Mouse (Mus musculus): ENCODE data around the gene Foxi1.
"Not testable (repeated sequence)": the region's sequence is repeated elsewhere in the genome, so short reads cannot be mapped to it uniquely, and the experiment has no call there.

Gene Foxi1

DNA sequence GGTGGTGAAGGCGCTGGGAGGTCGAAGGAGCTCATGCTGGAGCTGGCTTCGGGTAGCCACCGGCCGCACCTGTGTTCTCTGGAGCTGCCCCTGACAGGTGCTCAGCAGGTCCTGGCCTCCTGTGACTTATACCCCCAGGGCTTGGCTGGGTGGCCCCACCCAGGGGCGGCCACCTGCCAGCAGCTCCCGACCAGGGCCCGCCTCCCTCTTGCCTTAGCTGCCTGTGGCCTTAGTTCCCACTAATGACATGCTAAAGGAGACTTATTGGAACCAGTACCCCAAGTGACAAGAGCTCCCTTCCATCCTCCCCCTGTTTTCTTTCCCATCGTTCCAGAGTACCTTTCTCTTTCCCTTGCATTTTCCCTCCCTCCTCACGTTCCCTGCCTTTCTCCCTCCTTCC is at the start of gene Foxi1:
TSS of gene Foxi1 (minus strand) at position 101 of the 400 bp plus-strand sequence.
- no peak for DNase-seq (ENCODE audit: low spot score)

DNA sequence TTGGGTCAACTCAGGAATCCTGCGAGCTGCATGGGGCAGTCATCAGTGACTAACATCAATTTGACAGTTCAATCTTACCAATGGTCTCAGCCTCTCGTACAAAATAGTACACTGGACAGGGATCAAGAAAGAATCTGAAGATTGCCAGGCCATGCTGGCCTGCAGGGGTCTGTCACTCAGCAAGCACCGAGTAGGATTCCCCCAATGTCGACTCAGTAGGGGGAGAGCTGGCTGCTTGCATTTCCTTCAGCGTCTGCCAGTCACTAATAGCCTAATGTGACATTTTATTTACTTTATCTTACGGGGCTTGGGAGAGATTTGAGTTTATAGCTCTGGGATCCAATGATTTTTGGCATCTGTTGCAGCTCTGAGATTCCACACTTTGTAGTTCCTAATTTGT is 35.1 kb upstream of the Foxi1 start:
- no peak for DNase-seq (ENCODE audit: low spot score)

DNA sequence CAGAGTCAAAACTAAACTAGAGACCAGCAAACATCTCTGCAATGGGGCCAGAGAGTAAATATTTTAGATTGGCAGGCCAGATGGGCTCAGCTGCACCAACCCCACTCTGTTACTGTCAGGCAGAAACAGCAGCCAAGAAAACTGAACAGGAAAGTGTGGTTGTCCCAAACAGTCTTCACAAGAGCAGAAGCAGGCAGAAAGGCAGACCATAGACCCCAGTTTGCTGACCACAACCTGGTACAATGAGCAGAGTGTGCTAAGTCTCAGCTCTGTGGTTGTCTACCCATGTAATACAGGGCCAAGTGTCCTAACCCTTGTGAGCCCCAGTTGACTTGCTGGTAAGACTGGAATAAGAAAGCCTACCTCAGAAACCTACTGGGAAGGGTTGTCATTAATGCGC is 32.4 kb upstream of the Foxi1 start:
- no peak for DNase-seq (ENCODE audit: low spot score)

DNA sequence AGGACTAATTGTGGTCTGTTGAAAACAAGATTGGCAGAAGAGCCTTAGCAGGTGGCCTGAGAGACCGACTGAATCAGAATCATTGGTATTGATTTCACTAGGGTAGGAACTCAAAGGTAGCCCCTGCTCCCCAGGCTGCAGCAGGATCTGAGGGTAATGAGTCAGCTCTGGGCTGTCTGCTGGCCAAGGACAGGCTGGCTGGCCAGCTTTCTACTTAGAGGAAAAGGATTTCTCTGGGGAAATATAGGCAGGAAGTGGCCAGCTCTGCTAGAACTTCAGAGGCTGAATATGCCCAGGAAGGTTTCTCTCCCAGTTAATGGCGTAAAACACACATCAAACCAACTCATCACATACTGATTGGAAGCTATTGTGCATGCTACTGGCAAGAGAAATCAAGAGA is 31.8 kb upstream of the Foxi1 start:
- no peak for DNase-seq (ENCODE audit: low spot score)

DNA sequence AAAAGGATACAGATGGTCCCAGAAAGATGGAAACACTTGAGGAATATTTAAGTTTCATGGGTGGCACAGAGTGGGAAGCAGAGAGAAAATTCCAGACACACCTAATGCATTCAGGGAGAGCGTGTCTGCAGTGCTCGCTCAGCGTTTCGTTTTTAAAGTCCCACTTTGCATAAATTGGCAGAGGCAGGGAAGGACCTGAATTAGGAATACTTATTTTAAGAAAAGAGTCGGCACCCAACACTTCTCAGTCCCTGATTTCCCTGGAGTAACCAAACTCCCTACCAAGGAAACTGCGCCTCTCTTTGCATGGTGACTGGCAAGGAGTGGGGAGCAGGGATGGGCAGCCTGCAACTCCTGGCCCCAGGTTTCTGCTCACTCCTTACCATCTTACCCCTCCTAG is 29.0 kb upstream of the Foxi1 start:
- no peak for DNase-seq (ENCODE audit: low spot score)

DNA sequence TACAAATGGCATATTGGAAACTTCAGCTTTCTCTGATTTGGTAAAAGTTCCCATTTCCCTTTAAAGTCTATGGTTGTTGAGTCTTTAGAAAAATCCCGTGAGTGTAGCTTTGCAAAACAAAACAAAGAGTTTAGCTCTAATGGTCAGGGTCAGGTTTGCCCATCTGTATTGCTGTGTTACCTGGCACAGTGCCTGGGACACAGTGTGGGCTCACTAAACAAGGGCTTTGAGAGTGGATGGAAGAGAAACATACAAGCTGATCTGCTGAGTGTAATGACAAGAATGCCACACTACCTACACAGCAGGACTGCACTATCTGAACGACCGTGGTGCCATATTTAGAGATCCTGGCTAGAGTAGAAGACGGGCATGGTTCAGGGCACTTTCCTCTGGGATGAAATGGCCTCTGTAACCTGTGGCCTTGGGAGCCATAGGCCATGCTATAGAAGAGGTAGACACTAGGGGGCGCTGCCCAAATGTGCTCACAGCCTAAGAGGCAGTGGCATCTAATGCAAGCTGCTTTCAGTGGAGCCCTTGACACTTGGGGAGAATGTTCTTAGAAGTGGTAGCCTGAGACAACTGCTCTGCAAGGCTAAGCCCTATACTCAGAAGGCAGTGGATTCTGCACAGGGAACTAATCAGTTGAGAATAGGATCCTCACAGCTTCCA is 28.3 kb upstream of the Foxi1 start:
- DNase-seq (ENCODE audit: low spot score): peak; percentile 13

DNA sequence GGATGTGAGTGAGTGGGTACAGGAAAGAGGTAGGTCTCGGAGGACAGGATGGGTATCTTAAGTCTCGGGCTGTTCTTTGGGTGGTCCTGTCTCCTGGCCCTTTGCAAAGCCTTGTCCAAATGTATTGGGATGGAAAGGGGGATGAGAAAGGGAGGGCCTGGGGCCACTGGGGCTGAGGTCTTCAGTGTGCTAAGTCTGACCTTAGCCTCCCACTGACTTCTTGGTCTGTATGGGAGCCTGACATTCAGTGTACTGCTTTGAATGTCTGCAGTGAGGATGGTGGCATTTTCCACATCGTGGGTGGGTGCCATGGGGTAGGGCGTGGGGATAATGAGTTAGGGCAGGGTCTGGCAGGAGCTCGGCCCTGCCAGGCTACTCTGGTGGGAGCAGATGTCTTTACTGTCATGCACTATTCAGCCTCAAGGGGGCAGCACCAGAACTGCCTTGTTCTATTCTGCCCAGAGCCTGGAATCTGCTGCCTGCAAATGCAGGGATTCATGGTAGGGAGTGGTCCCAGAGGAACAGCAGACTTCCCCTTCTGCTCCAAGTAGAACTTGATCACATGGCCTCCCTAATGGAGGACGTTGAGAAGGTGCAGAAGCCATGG is 21.0 kb upstream of the Foxi1 start:
- DNase-seq (ENCODE audit: low spot score): peak; percentile 48

DNA sequence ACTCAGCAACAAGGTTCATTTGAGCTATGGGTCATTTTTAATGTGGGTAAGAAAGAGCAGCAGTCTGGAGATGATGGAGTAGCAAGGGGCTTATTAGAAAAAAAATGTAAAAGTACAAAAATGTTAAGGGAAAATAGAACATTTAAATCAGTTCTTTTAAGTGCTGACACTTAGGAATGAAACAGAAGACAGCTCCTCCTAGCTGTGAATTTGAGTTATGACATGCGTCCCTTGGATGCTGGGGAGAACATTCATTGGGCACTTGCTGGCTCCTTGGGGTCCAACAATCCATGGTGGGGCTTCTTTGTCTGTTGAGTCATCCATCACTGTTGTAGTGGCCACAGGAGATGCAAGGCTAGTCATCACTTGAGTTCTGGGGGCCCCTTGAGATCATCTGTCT is 19.3 kb upstream of the Foxi1 start:
- no peak for DNase-seq (ENCODE audit: low spot score)

DNA sequence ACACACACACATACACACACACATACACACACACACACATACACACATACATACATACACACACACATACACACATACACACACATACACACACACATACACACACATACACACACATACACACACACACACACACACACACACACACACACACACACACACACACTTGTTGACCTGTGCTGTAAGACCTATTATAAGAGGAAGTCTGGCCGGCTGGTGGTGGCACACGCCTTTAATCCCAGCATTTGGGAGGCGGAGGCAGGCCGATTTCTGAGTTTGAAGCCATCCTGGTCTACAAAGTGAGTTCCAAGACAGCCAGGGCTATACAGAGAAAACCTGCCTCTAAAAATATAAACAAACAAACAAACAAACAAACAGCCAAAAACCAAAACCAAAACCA is 12.7 kb upstream of the Foxi1 start:
- not testable (repeated sequence) for DNase-seq (ENCODE audit: low spot score)

DNA sequence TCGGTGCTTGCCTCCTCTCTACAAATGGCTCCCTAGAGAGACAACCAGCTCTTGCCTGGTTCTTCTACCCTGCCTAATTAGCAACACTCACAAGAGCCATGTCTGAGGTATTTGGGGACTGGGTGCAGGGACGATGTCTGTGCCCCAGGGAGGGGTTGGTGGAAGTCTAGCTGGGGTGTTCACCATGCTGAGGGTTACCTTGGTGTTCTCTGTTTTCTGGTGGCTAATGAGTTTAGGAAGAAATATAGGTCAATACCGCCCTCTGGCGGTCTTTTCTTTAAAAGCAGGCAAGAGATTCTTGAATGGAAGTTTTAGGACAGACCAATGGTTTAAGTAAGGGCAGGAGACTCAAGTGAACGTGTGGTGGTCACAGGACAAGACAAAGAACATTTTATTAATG is 5.0 kb upstream of the Foxi1 start:
- peak; percentile 71 for DNase-seq (ENCODE audit: low spot score)

DNA sequence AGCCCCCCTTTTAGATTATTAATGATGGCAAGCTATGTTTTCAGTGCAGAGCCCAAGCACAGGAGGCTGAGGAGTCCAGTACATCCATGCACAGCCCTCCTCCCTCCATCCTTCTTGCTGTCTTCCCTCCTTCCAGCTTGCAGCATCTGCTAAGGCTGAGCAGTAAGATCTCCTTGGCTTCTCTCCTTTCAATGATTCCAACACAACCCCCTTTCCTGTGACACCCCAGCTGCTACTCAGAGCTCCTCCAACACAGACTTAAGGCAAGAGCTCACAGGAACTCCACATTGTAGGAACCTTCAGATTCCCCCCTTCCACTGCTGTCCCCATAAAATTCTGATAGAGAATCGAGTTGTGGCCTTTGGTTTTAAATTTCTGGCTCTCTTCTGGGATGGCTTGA is 5.1 kb downstream of the Foxi1 start:
- DNase-seq (ENCODE audit: low spot score): no peak

DNA sequence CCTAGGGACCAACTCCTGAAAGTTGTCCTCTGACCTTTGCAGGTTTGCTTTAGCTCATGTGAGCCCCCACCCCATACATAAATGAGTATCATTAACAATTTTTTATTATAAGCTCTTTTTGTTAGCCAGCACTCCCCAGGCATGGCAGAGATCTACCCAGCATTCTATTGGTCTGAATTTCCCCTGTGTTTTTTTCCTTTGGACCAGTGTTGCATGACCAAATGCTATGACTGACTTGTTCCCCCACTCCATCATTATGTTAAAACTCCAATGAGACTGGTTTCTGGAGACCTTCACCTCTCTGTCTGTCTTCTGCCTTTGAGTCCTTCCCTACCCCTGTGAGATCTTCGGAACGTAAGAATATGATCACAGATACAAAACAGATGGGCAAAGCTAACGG is 12.7 kb downstream of the Foxi1 start:
- DNase-seq (ENCODE audit: low spot score): no peak

DNA sequence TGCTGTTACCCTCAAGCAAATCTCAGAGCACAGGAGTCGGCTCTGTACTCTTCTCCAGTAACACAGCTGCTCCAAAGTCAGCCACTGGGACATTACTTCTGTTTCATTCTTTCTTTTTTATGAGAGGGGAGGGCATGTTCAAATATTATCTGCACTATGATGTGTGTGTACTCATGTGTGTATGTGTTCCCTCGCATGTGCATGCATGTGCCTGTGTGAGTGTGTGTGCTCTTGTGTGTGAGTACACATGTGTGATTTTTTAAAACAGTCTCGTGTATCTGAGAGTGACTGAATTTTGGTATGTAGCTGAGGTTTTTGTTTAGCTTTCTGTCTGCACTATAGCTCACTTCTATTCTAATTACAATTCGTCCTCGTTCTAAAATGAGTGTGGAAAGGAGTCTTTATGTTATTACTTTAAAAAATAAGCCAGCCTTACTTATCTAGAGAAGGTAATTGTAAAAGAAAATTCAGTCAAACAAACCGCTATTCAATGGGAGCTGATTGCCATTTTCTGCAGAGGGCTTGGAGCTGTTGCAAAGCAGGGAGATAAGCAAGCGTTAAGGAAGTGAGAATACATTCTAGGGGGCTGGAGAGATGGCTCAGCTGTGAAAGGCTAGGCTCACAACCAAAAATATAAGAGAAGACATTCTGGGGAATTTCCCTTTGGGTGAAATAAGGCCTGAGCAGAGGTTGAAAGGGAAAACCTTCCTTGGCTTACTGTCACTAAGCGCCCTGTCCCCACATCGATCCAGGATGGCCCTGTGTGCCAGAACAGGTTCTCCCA is 13.5 kb downstream of the Foxi1 start:
- no peak for DNase-seq (ENCODE audit: low spot score)

DNA sequence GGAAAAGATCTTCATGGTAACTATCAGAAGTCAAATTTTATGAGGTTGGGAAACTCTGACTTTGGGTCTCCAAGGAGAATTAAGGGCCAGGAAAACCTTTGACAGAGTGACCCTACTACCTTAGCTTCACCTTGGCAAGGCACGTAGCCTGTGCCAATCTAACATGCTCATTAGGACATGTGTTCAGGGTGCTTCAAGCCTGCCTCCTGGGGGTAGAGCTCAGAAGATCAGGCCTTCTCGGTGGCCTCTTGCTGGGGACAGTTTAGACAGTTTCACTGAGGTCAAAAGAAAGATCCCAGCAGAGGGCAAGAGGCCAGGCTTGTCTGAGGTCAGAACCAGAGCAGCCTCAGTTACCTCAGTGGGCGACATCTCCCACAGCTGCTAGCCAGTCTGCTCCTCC is 14.2 kb downstream of the Foxi1 start:
- DNase-seq (ENCODE audit: low spot score): no peak

DNA sequence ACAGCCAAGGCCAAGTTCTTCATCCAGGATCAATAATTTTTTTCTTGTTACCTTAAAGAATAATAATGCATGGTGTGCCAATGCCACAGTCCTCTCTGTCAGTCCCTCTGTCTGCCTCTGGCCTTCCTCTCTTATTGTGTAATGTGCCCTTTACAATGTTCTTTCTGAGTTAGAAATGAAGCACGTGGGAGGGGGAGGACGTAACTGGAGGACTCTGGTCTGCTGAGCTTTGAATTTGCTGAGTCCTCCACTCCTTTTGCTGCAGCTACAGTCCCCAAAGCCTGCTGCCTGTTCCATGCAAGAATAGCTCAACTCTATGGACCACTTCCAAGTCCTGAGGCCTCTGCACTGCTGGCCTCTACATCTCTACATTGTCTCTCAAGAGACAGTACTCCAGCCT is 23.6 kb downstream of the Foxi1 start:
- no peak for DNase-seq (ENCODE audit: low spot score)

DNA sequence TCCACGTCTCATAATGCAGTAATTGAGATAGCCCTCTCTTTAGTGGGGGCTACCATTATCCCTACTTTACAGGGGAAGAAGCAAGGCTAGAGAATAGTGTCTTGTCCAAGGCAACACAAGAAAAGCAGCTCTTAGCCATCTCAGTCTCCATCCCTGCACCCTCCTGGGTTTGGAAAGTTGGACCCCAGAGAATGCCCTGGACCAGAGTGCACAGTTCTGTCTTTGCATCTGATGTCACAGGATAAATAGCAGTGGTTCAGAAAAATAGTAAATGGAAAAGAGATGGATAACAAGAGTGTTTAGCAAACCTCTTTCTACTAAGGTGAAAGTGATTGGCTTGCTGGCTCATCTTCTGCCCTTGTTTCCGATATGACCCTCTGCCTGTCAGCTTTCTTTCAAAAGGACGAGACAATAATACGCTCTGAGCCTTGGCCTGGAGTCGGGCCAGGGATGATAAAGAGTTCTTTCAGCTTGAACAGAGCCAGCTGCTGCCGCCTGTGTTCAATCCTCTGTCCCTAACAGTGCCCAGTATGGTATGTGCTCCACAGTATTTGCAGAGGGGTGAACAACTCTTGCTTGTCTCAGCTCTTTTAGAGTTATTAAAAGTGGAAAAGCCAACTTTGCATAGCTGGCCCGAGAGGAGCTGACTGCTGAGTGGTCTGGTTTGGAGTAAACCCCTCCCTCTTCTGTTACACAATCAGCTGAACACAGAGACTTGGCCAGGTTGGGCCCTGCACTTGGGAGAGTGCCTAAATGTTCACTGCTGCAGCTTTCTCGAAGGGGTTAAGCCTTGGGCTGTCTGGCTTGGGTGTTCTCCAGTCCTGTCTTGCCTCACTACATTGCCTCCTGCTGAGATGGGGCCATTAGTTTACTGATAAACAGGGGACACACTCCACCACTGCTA is 26.4 kb downstream of the Foxi1 start:
- DNase-seq (ENCODE audit: low spot score): peak; percentile 48

DNA sequence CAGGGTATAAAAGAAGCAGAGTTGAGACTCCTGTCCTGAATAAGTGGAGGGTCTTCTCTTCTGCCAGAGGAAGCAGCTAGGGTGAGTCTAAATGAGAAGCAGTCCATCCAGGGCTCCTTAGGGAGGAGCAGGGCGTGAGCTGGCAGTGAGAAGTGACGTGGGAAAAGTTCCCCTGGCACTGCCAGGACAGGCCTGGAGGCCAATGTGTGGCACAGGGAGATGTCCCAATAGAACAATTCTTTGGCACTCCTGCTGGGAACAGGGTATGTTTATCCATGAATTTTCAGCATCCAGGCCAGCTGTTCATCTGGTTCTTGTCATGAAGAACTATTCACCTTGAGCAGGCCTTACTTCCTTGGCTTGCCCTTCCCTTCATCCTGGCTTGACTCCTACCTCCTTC is 29.1 kb downstream of the Foxi1 start:
- DNase-seq (ENCODE audit: low spot score): no peak

DNA sequence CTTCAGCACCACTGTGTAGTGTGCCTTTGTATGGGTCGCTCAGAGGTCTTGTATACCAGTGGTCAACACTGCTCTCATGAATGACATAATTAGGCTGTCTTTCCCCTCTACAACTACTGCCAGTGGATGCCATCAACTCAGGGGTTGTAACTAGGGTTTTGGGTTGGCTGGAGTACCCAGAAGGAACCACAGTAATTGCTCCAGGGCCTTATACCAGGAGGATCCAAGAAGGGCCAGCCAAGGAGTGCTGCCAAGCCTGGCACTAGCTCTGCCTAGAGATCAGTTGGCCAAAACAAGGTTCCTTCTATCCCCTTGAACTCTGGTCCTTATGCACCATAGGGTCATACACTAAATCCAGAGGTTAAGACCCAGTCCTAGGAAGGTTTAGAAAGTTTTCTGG is 31.5 kb downstream of the Foxi1 start:
- DNase-seq (ENCODE audit: low spot score): no peak

DNA sequence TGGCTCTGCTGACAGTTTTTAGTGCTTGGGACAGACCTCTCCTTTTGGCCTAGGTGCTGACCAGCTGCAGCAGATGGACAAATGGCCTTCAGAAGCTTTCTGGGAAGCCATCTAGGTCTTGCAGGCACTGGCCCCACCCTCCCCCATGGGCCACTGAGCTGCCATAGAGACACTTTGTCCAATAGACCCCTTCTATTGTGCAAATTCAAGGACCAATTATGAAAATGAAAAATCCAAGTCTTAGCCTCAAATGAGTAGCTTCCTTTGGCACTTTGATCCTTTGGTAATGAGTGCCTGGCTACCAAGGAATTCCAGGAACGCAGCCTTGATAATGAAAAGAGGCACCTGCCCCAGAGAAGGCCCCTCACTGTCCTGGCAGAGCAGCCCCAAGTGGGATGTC is 36.7 kb downstream of the Foxi1 start:
- DNase-seq (ENCODE audit: low spot score): no peak

DNA sequence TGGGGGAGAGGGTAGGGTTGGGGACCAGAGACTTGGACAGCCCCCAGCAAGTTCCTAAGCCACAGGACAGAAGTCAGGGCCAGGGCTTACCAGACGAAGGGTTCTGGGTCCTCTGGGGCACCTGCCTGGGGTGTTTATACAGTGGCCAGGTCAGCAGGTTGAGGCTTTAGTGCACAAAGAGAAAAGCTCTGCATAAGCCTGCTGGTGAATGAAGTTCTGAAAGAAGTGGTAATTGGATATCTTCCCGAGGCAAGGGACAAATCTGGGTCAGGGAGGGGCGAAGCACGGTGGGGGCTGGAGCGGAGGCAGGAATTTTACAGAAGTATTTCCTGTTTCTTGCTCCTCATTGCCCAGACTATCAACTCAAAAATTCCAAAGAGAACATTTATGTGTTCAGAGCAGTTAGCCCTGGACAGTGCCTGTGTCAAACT is 38.4 kb downstream of the Foxi1 start:
- peak; percentile 26 for DNase-seq (ENCODE audit: low spot score)

DNA sequence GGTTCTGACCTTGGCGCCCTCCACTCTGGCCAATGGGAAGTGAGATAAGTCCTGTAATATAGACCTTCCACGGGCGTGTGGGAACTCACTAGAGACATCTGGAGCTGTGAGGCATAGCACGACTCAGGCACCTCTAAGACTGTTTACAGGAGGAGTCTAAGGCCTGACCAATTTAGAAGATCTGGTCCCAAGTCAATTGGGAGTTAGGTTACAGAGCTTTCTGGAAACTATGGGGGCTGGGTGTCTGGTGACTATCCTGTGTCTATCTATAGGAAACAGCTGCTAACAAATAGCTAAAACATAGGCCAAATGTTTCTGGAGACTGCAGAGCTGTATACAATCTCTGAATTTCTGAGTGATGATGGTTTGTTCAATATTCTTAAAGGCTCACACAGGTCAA is 41.5 kb downstream of the Foxi1 start:
- no peak for DNase-seq (ENCODE audit: low spot score)

DNA sequence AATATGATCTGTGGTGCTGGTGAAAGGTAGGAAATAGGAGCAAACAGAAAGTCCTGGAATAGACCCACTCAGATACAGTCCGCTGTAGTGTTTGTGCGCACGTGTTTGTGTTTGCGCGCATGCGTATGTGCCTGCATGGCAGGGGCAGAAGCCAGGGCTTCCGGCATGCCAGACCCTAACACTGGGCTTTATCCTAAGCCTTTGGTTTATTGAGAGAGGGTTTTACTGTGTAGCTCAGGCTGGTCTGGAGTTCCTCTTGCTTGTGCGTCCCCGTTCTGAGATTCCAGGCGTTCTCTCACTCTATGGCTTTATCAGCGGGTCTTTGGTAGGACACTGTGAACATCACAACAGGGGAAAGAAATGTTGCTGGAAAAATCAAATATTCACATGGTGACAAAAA is 42.6 kb downstream of the Foxi1 start:
- no peak for DNase-seq (ENCODE audit: low spot score)
